Mouse (Mus musculus) cerebellum, adult 9-10 months (tissue): ENCODE data around the gene Tigit.
A peak's percentile ranks its signal among the peaks of the same experiment; 100 is the strongest.

Source experiments
- DNase-seq: peaks from one replicate; pipeline ENCODE4 v3.0.0; 2022

Gene Tigit

GRCm38 (mm10) chr16:43662124-43663004, 1.6 kb downstream of the Tigit start:
- DNase-seq: no peak

DNA sequence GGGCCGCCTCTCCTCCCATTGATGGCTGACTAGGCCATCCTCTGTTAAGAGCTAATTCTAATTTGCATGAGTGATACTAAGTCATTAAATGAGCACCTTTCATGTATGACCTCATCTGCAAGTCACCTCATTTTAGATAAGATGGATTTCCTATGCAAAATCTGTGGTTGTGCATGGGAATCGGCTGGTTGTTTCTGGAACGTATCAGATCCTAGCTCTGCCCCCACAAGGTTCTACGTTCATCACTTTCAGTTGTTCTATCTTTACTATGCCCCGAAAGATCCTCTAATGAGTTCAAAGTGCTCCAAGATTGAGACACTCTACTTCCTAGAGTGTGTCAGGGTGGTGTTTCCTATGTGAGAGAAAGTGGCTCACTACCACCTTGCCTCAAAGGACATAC, 2.4 kb downstream of the Tigit start:
- no peak for DNase-seq

GRCm38 (mm10) chr16:43655183-43655787, 8.7 kb downstream of the Tigit start:
- DNase-seq: no peak

GRCm38 (mm10) chr16:43654269-43654668, 9.7 kb downstream of the Tigit start:
- DNase-seq: no peak

GRCm38 (mm10) chr16:43653288-43653687, 10.7 kb downstream of the Tigit start:
- DNase-seq: no peak

GRCm38 (mm10) chr16:43650355-43651080, 13.4 kb downstream of the Tigit start:
- no peak for DNase-seq

- no peak for DNase-seq
Measured at GRCm38 (mm10) chr16:43647641-43648040, 16.3 kb downstream of the Tigit start.

DNA sequence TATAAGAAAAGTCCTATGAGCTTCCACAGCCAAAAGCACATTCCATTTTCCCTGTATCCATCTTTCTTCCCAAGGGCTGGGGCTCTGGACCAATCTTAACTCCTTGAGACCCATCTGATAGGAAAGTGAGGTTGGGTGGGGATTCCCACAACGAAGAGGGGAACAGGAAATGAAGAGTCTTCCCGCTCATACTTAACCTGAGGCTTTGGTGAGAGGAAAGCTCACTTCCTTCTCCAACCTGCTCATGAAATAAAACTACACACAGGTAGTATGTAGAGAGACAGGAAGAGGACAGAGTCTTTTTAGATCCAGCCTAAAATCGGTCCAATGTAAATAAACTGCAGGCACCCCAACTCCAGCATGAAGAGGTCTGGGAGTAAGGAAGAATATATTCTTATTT, 17.0 kb downstream of the Tigit start:
- no peak for DNase-seq

DNA sequence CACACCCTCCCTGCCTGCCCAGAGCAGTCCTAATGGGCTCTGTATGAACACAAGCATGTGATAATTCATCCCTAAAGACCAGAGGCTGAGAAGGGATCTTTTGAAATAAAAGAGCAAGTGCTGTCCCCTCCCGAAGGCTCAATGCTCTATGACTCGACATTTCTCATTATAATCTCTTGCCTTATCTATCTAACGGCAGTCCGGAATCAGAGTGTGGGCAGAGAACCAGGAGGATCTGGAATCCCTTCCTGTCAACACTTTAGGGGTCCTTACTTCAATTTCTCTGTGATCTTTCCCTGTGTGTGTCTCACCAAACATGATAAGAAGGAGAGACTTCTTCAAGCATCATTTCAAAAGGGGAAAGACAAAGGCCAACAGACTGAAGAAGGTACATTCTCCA, 18.1 kb downstream of the Tigit start:
- no peak for DNase-seq

DNA sequence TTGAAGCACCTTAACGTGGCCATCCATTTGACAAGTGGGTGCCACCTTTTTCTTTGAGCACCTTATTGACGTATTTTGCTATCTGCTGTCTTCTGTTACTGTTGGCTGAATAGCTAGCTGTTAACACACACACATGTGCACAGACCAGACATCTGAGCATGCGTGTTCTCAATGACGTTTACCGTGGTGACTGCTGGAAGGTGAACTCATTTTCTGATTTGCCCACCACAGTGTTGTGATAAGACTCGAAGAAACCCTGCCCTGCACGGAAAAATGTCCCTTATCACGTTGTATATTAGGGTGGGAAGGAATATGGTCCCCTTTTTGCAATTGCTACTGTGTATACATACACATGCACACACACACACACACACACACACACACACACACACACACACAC, 22.7 kb downstream of the Tigit start:
- no peak for DNase-seq

GRCm38 (mm10) chr16:43638406-43639049, 25.4 kb downstream of the Tigit start:
- DNase-seq: peak; percentile 40

DNA sequence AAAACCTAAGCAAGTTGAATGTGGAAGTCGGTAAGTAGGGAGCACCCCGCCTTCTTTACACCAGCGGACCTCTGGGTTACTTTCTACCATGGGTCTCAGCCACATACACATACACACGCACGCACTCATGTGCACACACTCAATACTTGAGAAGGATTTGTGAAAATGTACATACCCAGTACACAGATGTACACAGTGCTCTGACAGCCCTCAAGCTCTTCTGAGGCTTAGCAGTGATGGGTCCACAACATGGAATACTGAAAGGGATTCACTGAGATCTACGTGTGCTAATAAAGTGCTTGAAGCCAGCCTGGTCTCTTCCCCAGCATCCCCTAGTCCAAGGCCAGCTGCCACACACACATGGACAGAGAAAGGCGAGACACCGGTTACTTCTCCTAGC, 26.7 kb downstream of the Tigit start:
- no peak for DNase-seq

- no peak for DNase-seq
Measured at GRCm38 (mm10) chr16:43634037-43634436, 29.9 kb downstream of the Tigit start.

DNA sequence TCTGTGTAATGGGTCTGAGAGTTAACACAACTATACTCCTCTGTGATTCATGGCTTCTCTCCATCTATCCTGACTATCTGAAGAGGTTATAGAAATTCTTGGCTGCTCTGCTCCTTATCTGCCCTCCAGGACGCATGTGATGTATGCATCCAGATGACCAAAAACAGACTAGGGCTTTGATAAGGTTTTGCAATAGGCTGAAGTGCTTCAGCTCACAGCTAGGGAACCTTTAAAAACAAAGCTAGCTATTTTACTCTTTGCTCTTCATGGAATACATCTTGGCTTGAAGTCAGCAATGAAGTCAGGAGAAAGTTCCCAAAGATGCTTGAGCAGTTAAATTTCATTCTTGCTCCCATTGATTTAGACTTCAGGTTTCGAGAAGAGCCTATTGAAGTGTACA, 32.2 kb downstream of the Tigit start:
- DNase-seq: no peak

DNA sequence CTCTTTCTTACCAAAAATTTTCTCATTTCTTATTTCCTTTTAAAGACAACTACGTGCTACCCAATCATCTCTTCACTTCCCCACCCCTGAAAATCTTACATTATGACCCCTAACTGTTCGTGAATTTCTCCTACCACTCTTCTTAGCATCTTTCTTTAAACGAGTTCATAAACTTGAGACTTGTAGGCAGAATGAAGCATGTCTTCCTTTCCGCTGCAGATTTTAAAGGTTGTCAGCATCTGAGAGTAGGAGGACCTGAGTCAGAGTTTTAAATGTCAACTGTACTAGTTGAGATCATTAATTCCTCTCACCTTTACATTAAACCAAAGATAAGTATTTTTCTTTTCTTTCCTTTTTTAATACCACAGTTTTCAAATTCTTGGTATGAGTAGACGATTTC, 35.3 kb downstream of the Tigit start:
- no peak for DNase-seq

DNA sequence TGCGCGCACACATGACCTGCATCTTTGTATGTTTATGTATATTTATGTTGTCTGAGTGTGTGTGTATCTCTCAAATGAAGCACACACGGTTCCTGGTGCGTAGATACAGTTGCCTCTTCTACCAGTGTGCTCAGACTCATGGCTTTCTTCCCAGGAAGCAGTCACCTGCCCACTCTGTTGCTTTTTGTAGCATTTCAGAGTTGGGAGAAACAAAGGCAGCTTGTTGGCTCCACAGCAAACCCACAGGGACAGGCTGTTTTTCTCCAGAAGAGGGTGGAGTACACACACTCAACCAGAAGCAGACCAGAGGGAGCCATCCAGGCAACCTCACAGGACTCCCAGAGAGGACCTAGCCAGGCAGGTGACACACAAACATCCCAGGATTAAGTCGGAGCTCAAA, 38.0 kb downstream of the Tigit start:
- DNase-seq: no peak

DNA sequence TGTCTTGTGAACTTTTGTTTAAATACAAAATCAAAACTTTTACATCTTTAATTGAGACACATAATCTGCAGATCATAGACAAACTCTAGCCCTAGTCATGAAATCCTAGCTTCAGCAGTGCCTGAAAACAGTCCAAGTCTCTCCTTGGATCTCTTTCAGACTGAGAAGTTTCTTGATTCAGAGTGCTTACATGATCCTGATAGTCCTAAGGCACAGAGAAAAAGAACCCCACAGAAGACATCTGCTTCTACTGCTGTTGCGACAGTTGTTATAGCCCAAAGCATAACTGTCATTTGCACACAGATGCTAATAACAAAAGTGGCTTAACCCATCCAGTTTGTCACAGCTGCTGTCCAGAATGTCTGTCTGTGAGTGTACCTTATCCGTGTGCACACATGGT, 38.7 kb downstream of the Tigit start:
- no peak for DNase-seq

GRCm38 (mm10) chr16:43624876-43625275, 39.1 kb downstream of the Tigit start:
- DNase-seq: no peak

- no peak for DNase-seq
Measured at GRCm38 (mm10) chr16:43623315-43624000, 40.5 kb downstream of the Tigit start.

DNA sequence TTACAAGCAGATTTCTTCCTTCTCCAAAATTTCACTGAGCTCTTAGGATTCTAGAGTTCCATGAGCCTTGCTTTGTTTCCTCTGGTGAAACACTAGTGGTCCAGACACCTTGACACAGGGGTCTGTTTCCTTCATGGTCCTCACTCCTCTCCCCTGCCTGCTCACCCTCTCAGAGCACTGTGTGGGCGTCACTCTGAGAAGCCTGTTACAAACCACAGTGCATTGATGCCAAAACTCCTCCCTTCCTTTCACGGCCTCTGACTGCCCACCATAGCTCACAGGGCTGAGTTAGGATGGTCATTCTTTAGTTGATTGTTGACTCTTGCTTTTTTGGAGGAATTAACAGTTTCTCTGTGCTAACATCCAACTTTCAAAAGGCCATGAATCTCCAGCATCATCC, 43.6 kb downstream of the Tigit start:
- no peak for DNase-seq

DNA sequence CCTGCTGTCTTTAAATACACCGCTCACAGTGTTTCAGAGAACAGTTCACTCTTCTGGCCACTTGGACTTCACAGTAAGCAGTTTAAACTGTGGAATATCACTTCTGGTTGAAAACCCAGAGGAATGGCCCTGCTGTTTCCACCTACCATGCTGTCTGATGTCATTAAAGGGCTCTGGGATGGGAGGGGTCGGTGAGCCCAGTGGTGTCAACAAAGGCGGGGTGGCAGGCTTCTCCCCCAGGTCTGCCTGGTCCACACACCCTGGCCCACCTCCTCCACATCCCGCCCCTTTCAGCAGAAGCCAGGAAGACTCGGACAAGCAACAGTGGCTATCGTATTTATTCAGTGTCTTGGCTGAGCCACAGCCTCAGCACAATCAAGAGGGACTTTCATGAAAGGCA, 44.7 kb downstream of the Tigit start:
- no peak for DNase-seq

- no peak for DNase-seq
Measured at GRCm38 (mm10) chr16:43618286-43618685, 45.7 kb downstream of the Tigit start.

GRCm38 (mm10) chr16:43617346-43617745, 46.6 kb downstream of the Tigit start:
- DNase-seq: no peak
